Mouse (Mus musculus) CH12.LX (cell line): ENCODE data around the gene Bcas1.

ENCODE experiments used
- CHD2 ChIP-seq: IDR thresholded peaks from 2 replicates; pipeline ENCODE4 v1.6.1; 2011; ENCODE audit warnings: low read length, improper control_type of control experiment
- CTCF ChIP-seq, 2 experiments: IDR thresholded peaks in 1 of 2; conservative IDR thresholded peaks in 1 of 2; 2 replicates each; pipeline ENCODE4 v1.5.1; 2011 to 2012; ENCODE audit warnings: low read depth in 2 of 2, low read length in 2 of 2, improper control_type of control experiment in 1 of 2, inconsistent platforms in 1 of 2, mild to moderate bottlenecking in 1 of 2, moderate library complexity in 1 of 2
- EP300 ChIP-seq: IDR thresholded peaks from 2 replicates; pipeline ENCODE4 v1.6.1; 2011; ENCODE audit warnings: low read length, improper control_type of control experiment
- ETS1 ChIP-seq: conservative IDR thresholded peaks from 2 replicates; pipeline ENCODE4 v1.6.1; 2012; ENCODE audit warnings: low read depth, mild to moderate bottlenecking, inconsistent platforms, low read length, improper control_type of control experiment, moderate library complexity
- GABPA ChIP-seq: IDR thresholded peaks from 2 replicates; pipeline ENCODE4 v1.6.1; 2012; ENCODE audit warnings: low read depth, low read length, improper control_type of control experiment, inconsistent platforms; ENCODE audit not compliant: insufficient replicate concordance
- JUND ChIP-seq: conservative IDR thresholded peaks from 2 replicates; pipeline ENCODE4 v1.6.1; 2011; ENCODE audit warnings: low read depth, low read length, improper control_type of control experiment
- MAFK ChIP-seq: IDR thresholded peaks from 2 replicates; pipeline ENCODE4 v1.6.1; 2011; ENCODE audit warnings: low read length, improper control_type of control experiment; ENCODE audit not compliant: insufficient replicate concordance
- MAX ChIP-seq: IDR thresholded peaks from 2 replicates; pipeline ENCODE4 v1.6.1; 2011; ENCODE audit warnings: low read length, improper control_type of control experiment
- MYC ChIP-seq: IDR thresholded peaks from 2 replicates; pipeline ENCODE4 v1.6.1; 2011; ENCODE audit warnings: low read depth, mild to moderate bottlenecking, improper control_type of control experiment, low read length
- POLR2A ChIP-seq: IDR thresholded peaks from 2 replicates; pipeline ENCODE4 v1.6.1; 2011; ENCODE audit warnings: low read depth, mild to moderate bottlenecking, improper control_type of control experiment, low read length
- SIN3A ChIP-seq: IDR thresholded peaks from 2 replicates; pipeline ENCODE4 v1.6.1; 2012; ENCODE audit warnings: low read length, improper control_type of control experiment, inconsistent platforms
- UBTF ChIP-seq: IDR thresholded peaks from 2 replicates; pipeline ENCODE4 v1.6.1; 2012; ENCODE audit warnings: low read depth, mild to moderate bottlenecking, inconsistent platforms, low read length, improper control_type of control experiment, moderate library complexity
- ZNF384 ChIP-seq: IDR thresholded peaks from 2 replicates; pipeline ENCODE4 v1.6.1; 2012; ENCODE audit warnings: low read depth, low read length, improper control_type of control experiment, inconsistent platforms

GRCm38 (mm10) chr2:170319533-170320463 is 107.8 kb downstream of the Bcas1 start:
- TF ChIP-seq UBTF (no peak), SIN3A (no peak), MAX (no peak), ZNF384 (no peak), JUND (no peak), EP300 (no peak), CTCF (conservative IDR thresholded peaks at IDR 0.05 in 1 of 2, IDR thresholded peaks at IDR 0.05 in 1 of 2; ENCODE audit: low read depth in 2 of 2, low read length in 2 of 2) (no peak), GABPA (no peak), CHD2 (no peak), POLR2A (no peak), MYC (no peak), ETS1 (no peak), MAFK (no peak)
